Mouse (Mus musculus) neural tube, embryonic 15.5 days (tissue): ENCODE data around the gene S100a11. TPM values are rescaled to one million over a fixed set of nuclear protein-coding genes. Genes with fewer than 3 reads are reported as not detected.
"Not testable (repeated sequence)": the region's sequence is repeated elsewhere in the genome, so short reads cannot be mapped to it uniquely, and the experiment has no call there.

Experiments
- ATAC-seq: fragments of 200-750 bp; cut with Nextera tagmentation; 2 replicates; pipeline ENCODE4 v1.8.0; 2017; ENCODE audit warnings: mild to moderate bottlenecking, moderate TSS enrichment, moderate library complexity; ENCODE audit not compliant: low FRiP score
- H3K27ac ChIP-seq: fragments of 300-500 bp; sonication (generic); replicated peaks from 2 replicates; pipeline ENCODE4 v1.5.1; 2015; ENCODE audit warnings: mild to moderate bottlenecking, inconsistent platforms
- H3K27me3 ChIP-seq: fragments of 300-500 bp; sonication (generic); replicated peaks from 2 replicates; pipeline ENCODE4 v1.6.1; 2015; ENCODE audit warnings: inconsistent platforms
- H3K36me3 ChIP-seq: fragments of 300-500 bp; sonication (generic); 2 replicates; pipeline ENCODE4 v1.6.1; 2015; ENCODE audit warnings: inconsistent platforms
- H3K4me1 ChIP-seq: fragments of 300-500 bp; sonication (generic); 2 replicates; pipeline ENCODE4 v1.6.1; 2015; ENCODE audit warnings: inconsistent platforms
- H3K4me2 ChIP-seq: fragments of 300-500 bp; sonication (generic); 2 replicates; pipeline ENCODE4 v1.6.1; 2015; ENCODE audit warnings: inconsistent platforms, mild to moderate bottlenecking, moderate library complexity
- H3K4me3 ChIP-seq: fragments of 300-500 bp; sonication (generic); replicated peaks from 2 replicates; pipeline ENCODE4 v1.5.1; 2015; ENCODE audit warnings: mild to moderate bottlenecking, inconsistent platforms
- H3K9ac ChIP-seq: fragments of 300-500 bp; sonication (generic); replicated peaks from 2 replicates; pipeline ENCODE4 v1.6.1; 2015; ENCODE audit warnings: mild to moderate bottlenecking, inconsistent platforms
- H3K9me3 ChIP-seq: fragments of 300-500 bp; sonication (generic); replicated peaks from 2 replicates; pipeline ENCODE4 v1.6.1; 2016; ENCODE audit warnings: inconsistent platforms
- WGBS: fragments of 180-500 bp; shearing (Covaris S2); methylation state at CpG from one replicate; pipeline ENCODE4 v1.1.7; 2015; ENCODE audit warnings: mixed read lengths; 5-methylcytosine and 5-hydroxymethylcytosine counted together
- polyA plus RNA-seq: library from polyadenylated mRNA; unstranded; fragments of >200 nt; fragmentation: Nextera tagmentation; extraction: Ambion mirVana; gene quantifications from 2 replicates; pipeline ENCODE4 v1.2.1, GENCODE M21; 2015

S100a11 gene
- polyA plus RNA-seq: 235 and 481 TPM in 2 replicates

- peak; percentile 76; the same call in 1 of the 2 replicates for ATAC-seq
- Histone ChIP-seq H3K9me3 (no peaks in the 10 kb centered on the region), H3K4me2 (peak within 1 kb of the TSS; percentile 67), H3K4me3 (peak within 1 kb of the TSS; percentile 47), H3K27ac (peak within 1 kb of the TSS; percentile 45), H3K9ac (peak within 1 kb of the TSS; percentile 31), H3K36me3 (no peaks in the 10 kb centered on the region), H3K27me3 (0 out of 2 replicates have a peak, but pooled peaks cover 4% of the 10 kb centered on the region), H3K4me1 (peaks cover 10% of the 10 kb centered on the region)
- under 1% methylated on average over 38 of the region's 38 CpGs for WGBS
Observed at GRCm38 (mm10) chr3:93520330-93521193, at the start of gene S100a11. S100a11 (plus strand) TSS chr3:93520488.

- no peaks in the 10 kb centered on the region for H3K36me3 ChIP-seq
- ATAC-seq: no peak
- 93% methylated on average over 1 of the region's 1 CpGs for WGBS
Observed at GRCm38 (mm10) chr3:93480053-93480452, 40.2 kb upstream of the S100a11 start.

GRCm38 (mm10) chr3:93481982-93482616 is 38.2 kb upstream of the S100a11 start:
- H3K4me2 ChIP-seq: no peak overlapping the region
- no peaks in the 10 kb centered on the region for H3K27me3 ChIP-seq
- H3K9me3 ChIP-seq: no peaks in the 10 kb centered on the region
- WGBS: 88% methylated on average over 2 of the region's 2 CpGs
- H3K9ac ChIP-seq: no peak overlapping the region
- no peaks in the 10 kb centered on the region for H3K4me1 ChIP-seq
- H3K36me3 ChIP-seq: no peaks in the 10 kb centered on the region
- H3K27ac ChIP-seq: no peak overlapping the region
- ATAC-seq: no peak
- H3K4me3 ChIP-seq: no peak overlapping the region

More at GRCm38 (mm10) chr3:93480053-93480452, 40.2 kb upstream of the S100a11 start:
- H3K27ac ChIP-seq: no peak overlapping the region
- H3K9me3 ChIP-seq: no peaks in the 10 kb centered on the region
- H3K4me2 ChIP-seq: no peak overlapping the region
- H3K27me3 ChIP-seq: no peaks in the 10 kb centered on the region
- no peak overlapping the region for H3K9ac ChIP-seq
- H3K4me1 ChIP-seq: no peaks in the 10 kb centered on the region
- H3K4me3 ChIP-seq: no peak overlapping the region

- no peak for ATAC-seq
- Histone ChIP-seq H3K4me3 (no peak overlapping the region), H3K36me3 (no peaks in the 10 kb centered on the region), H3K4me2 (no peak overlapping the region), H3K9me3 (no peaks in the 10 kb centered on the region), H3K27ac (no peak overlapping the region), H3K4me1 (no peaks in the 10 kb centered on the region), H3K27me3 (no peaks in the 10 kb centered on the region), H3K9ac (no peak overlapping the region)
- 91% methylated on average over 3 of the region's 3 CpGs for WGBS
Observed at GRCm38 (mm10) chr3:93485611-93486010, 34.7 kb upstream of the S100a11 start.

- Histone ChIP-seq H3K27ac (no peak overlapping the region), H3K27me3 (no peaks in the 10 kb centered on the region), H3K9me3 (no peaks in the 10 kb centered on the region), H3K4me3 (no peak overlapping the region), H3K4me2 (no peak overlapping the region), H3K36me3 (no peaks in the 10 kb centered on the region), H3K4me1 (no peaks in the 10 kb centered on the region), H3K9ac (no peak overlapping the region)
- ATAC-seq: no peak
- WGBS: 95% methylated on average over 2 of the region's 2 CpGs
Observed at GRCm38 (mm10) chr3:93488541-93488940, 31.7 kb upstream of the S100a11 start.

DNA sequence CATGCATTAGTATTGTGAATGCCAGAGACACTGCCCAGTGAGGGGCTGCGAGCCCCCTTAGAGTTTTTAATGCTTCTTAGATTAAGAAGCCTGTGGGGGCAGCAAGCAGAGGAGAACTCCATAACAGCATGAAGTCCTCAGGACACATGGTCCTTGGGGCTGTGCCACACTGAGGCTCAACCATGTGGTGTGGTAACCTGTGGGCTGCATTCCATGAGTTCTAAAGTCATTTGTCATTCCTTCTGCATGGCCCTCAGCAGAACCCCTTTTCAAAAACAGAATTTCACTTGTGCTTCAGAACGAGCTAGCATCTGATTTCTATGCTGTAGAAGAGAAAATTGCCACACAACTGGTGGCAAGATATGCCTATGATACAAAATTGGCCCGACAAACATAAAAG is 28.1 kb upstream of the S100a11 start:
- Histone ChIP-seq H3K27ac (no peak overlapping the region), H3K4me2 (no peak overlapping the region), H3K9me3 (no peaks in the 10 kb centered on the region), H3K4me1 (no peaks in the 10 kb centered on the region), H3K27me3 (no peaks in the 10 kb centered on the region), H3K36me3 (no peaks in the 10 kb centered on the region), H3K9ac (no peak overlapping the region), H3K4me3 (no peak overlapping the region)
- WGBS: 79% methylated on average over 3 of the region's 3 CpGs
- ATAC-seq: no peak

GRCm38 (mm10) chr3:93493992-93494391 is 26.3 kb upstream of the S100a11 start:
- Histone ChIP-seq H3K4me3 (no peak overlapping the region), H3K36me3 (no peaks in the 10 kb centered on the region), H3K27me3 (no peaks in the 10 kb centered on the region), H3K4me1 (no peaks in the 10 kb centered on the region), H3K9ac (no peak overlapping the region), H3K9me3 (no peaks in the 10 kb centered on the region), H3K27ac (no peak overlapping the region), H3K4me2 (no peak overlapping the region)
- WGBS: 1% methylated on average over 4 of the region's 4 CpGs
- ATAC-seq: peak; percentile 94

DNA sequence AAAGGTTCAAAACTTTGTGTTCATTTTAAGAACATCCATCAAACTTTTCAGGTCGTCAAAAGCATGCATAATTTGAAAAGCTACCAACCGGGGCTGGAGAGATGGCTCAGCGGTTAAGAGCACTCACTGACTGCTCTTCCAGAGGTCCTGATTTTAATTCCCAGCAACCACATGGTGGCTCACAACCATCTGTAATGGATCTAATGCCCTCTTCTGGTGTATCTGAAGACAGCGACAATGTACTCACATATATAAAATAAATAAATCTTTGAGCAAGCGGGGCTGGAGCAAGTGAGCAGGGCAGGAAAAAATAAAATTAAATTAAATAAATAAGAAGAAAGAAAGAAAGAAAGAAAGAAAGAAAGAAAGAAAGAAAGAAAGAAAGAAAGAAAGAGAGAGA is 25.5 kb upstream of the S100a11 start:
- not testable (repeated sequence) for H3K4me3 ChIP-seq, H3K4me2 ChIP-seq, H3K36me3 ChIP-seq, H3K27ac ChIP-seq, H3K4me1 ChIP-seq, H3K27me3 ChIP-seq, H3K9me3 ChIP-seq, ATAC-seq, H3K9ac ChIP-seq
- WGBS: 43% methylated on average over 5 of the region's 5 CpGs

- H3K4me3 ChIP-seq: no peak overlapping the region
- H3K4me1 ChIP-seq: no peaks in the 10 kb centered on the region
- H3K9me3 ChIP-seq: 0 out of 2 replicates have a peak, but pooled peaks cover under 1% of the 10 kb centered on the region
- H3K27me3 ChIP-seq: no peaks in the 10 kb centered on the region
- H3K27ac ChIP-seq: no peak overlapping the region
- no peak for ATAC-seq
- H3K9ac ChIP-seq: no peak overlapping the region
- no peaks in the 10 kb centered on the region for H3K36me3 ChIP-seq
- H3K4me2 ChIP-seq: no peak overlapping the region
- WGBS: 82% methylated on average over 3 of the region's 3 CpGs
Observed at GRCm38 (mm10) chr3:93497131-93497530, 23.2 kb upstream of the S100a11 start.

- ATAC-seq: no peak
- Histone ChIP-seq H3K9me3 (0 out of 2 replicates have a peak, but pooled peaks cover 5% of the 10 kb centered on the region), H3K9ac (no peak overlapping the region), H3K4me3 (no peak overlapping the region), H3K27me3 (no peaks in the 10 kb centered on the region), H3K4me1 (no peaks in the 10 kb centered on the region), H3K36me3 (no peaks in the 10 kb centered on the region), H3K27ac (no peak overlapping the region), H3K4me2 (no peak overlapping the region)
Observed at GRCm38 (mm10) chr3:93499129-93499528, 21.2 kb upstream of the S100a11 start.

GRCm38 (mm10) chr3:93504536-93505189 is 15.6 kb upstream of the S100a11 start:
- Histone ChIP-seq H3K36me3 (no peaks in the 10 kb centered on the region), H3K27ac (no peak overlapping the region), H3K4me2 (no peak overlapping the region), H3K4me1 (no peaks in the 10 kb centered on the region), H3K9ac (no peak overlapping the region), H3K9me3 (0 out of 2 replicates have a peak, but pooled peaks cover 5% of the 10 kb centered on the region), H3K4me3 (no peak overlapping the region), H3K27me3 (no peaks in the 10 kb centered on the region)
- no peak for ATAC-seq
- 80% methylated on average over 7 of the region's 7 CpGs for WGBS
